Mouse (Mus musculus): Measurements from ENCODE around the gene Gm6676.
"Not testable (repeated sequence)": the region's sequence is repeated elsewhere in the genome, so short reads cannot be mapped to it uniquely, and the experiment has no call there.

Gene Gm6676

DNA sequence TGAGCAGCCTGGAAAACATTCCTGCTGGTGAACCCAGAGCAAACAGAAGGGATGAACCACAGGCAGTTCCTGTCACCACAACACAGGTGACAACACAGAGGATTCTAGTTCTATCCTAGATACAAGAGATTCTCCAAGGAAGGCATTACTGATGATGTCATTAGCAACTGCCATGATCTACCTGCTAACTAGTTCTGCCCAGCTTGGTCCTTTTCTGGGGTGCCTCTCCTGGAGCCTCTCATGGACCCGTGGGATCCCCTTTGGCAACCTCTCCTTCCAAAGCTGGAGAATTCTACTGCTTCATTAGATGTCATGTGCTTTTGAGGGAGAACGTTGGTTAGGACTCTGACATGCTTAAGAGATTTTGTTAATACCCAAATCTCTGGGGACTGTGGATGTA lies at the start of gene Gm6676:
Gene Gm6676 (minus strand): TSS at position 101 of the 400 bp plus-strand sequence.
- in situ Hi-C loops (cut with MboI, MseI) = loop anchor here in 1 of 2 experiments (10.0 kb wide), 1 partner anchor 69 kb away; the partner anchor contains the start of gene Gm16434

DNA sequence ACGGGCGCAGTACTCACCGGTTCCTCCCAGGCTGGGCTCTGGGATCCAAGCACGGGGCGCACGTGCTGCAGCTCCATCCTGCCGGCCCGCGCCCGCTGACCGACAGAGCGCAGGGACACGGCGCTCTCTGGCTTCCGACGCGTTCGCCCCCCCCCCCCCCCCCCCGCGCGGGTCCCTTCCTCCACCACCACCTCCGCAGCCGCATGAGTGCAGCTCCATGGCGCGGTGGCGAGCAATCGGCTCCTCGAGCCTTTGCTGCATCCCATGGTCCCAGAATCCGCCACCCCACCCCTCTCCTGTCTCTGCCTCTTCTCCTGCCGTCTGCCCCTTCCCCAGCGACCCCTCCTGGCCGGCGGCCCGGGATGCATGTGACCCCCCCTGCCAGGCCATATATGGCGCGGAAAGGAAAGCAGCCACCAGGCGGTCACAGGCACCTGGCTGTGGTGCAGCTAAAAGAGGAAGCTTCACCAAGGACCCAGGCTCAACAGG lies 49.3 kb upstream of the Gm6676 start, which contains the start of gene Gm3512:
Gene Gm3512 (minus strand): TSS at position 51 of the 489 bp plus-strand sequence.
- in situ Hi-C loops (cut with MboI, MseI) = not testable (repeated sequence)

DNA sequence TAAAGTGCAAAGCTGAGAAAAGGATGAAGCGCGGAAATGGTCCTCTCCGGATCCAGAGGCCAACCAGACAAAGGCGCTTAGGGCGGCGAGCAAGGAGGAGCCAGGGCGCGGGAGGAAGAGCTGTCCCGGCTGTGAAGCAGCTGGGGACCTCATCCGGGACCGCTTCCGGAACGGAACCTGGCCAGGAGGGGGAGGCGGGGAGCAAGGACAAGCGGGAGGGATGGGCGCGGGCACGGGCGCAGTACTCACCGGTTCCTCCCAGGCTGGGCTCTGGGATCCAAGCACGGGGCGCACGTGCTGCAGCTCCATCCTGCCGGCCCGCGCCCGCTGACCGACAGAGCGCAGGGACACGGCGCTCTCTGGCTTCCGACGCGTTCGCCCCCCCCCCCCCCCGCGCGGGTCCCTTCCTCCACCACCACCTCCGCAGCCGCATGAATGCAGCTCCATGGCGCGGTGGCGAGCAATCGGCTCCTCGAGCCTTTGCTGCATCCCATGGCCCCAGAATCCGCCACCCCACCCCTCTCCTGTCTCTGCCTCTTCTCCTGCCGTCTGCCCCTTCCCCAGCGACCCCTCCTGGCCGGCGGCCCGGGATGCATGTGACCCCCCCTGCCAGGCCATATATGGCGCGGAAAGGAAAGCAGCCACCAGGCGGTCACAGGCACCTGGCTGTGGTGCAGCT lies 19.9 kb downstream of the Gm6676 start:
- in situ Hi-C loops (cut with MboI, MseI) = not testable (repeated sequence)

DNA sequence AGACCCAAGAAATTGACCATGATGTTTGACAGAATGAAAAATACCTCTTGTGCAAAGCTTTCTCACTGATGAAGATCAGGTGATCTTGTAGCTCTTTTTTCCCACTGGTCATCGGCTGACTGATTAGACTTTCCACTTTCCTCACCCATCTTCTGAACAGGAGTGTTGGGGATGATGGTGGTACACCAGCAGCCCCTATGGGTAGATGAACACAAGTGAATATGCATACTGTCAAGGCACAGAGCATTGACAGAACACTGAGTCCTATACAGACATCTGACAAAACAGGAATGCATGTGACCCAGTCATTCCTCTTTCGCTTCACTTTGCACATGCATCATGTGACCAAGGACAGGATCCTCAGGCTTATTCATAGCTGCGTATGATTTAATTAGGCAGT lies 24.7 kb downstream of the Gm6676 start, which contains the start of gene Gm3696:
Gene Gm3696 (minus strand): TSS at position 101 of the 400 bp plus-strand sequence.
- in situ Hi-C loops (cut with MboI, MseI) = not testable (repeated sequence)
